Mouse (Mus musculus): Measurements from ENCODE around the gene Cul3. TPM values are rescaled to one million over a fixed set of nuclear protein-coding genes. Genes with fewer than 3 reads are reported as not detected.

The Cul3 gene
- polyA plus RNA-seq, 1 experiment, result 1.4 TPM

GRCm38 (mm10) chr1:80221151-80221550 lies 119.1 kb downstream of the Cul3 start:
- Histone ChIP-seq H3K4me1 (ENCODE audit: control insufficient read depth) (no peaks in the 10 kb centered on the region), H3K27me3 (ENCODE audit: control insufficient read depth) (no peaks in the 10 kb centered on the region), H3K4me3 (replicated peaks) (no peak overlapping the region), H3K9me3 (ENCODE audit: control insufficient read depth, low read length) (no peaks in the 10 kb centered on the region), H3K36me3 (ENCODE audit: control insufficient read depth) (no peaks in the 10 kb centered on the region)
- no peak for TF ChIP-seq TAL1 (IDR thresholded peaks at IDR 0.05; ENCODE audit: low read length)
- no peak for TF ChIP-seq GATA1 (IDR thresholded peaks at IDR 0.05; ENCODE audit: low read length)

- no peak for TF ChIP-seq TAL1 (IDR thresholded peaks at IDR 0.05; ENCODE audit: low read length)
- TF ChIP-seq GATA1 (IDR thresholded peaks at IDR 0.05; ENCODE audit: low read length), result no peak
- Histone ChIP-seq H3K9me3 (ENCODE audit: control insufficient read depth, low read length) (no peaks in the 10 kb centered on the region), H3K4me1 (ENCODE audit: control insufficient read depth) (no peaks in the 10 kb centered on the region), H3K27me3 (ENCODE audit: control insufficient read depth) (no peaks in the 10 kb centered on the region), H3K36me3 (ENCODE audit: control insufficient read depth) (no peaks in the 10 kb centered on the region), H3K4me3 (replicated peaks) (no peak within 1 kb of the TSS)
These were observed 122.0 kb downstream of the Cul3 start, which contains the start of gene Fam124b for GRCm38 (mm10) chr1:80218268-80218667. Gene Fam124b (minus strand): TSS chr1:80218473.

Other genes starting within 250 kb of the Cul3 start
- not detected in 2 replicates for gene Fam124b, start 122.0 kb downstream of the Cul3 start, polyA plus RNA-seq (2012)
- gene Gm45261, start 121.0 kb upstream of the Cul3 start, polyA plus RNA-seq (2012), result not detected in 2 replicates